In genomic region chr13:15054705-15055104, GRCm38 (mm10) we compare ENCODE assay signal across 25 mouse cellular contexts.
"Had no signal": no experiment of that assay in that cellular context is flagged by ENCODE, and none has a peak within 500 bp of the region (broad histone marks: within the 10 kb centered on the region; RNA-seq: fewer than 3 reads in every experiment).

No protein-coding gene starts in this region.

- H3K27ac ChIP-seq: gastrocnemius, adult 2 months; heart, embryonic 10.5 days; hindbrain, embryonic 10.5 days; hindbrain, embryonic 12.5 days; hindbrain, embryonic 14.5 days; layer of hippocampus, adult 2 months; liver, embryonic 12.5 days; liver, embryonic 14.5 days had no signal

- H3K4me1 ChIP-seq: heart, embryonic 10.5 days; heart, embryonic 12.5 days; hindbrain, embryonic 10.5 days; hindbrain, embryonic 12.5 days; liver, embryonic 12.5 days had no signal

- ATAC-seq: hindbrain, embryonic 16.5 days; inflammation-experienced regulatory T-cells, adult 6 months; liver, embryonic 12.5 days had no signal

- H3K4me2 ChIP-seq: heart, embryonic 12.5 days; hindbrain, embryonic 12.5 days; hindbrain, embryonic 14.5 days; limb, embryonic 13.5 days; limb, embryonic 15.5 days; liver, embryonic 12.5 days had no signal

- H3K4me3 ChIP-seq: gastrocnemius, adult 2 months; heart, embryonic 10.5 days; heart, embryonic 12.5 days; hindbrain, embryonic 10.5 days; hindbrain, embryonic 12.5 days; layer of hippocampus, adult 2 months; limb, embryonic 13.5 days; limb, embryonic 15.5 days; liver, embryonic 12.5 days had no signal

- DNase-seq: gastrocnemius, adult 2 months; gastrocnemius, postnatal 10 days; gastrocnemius, postnatal 25 days; heart, adult 18-20 months; heart, postnatal 10 days; heart, postnatal 4 days; kidney, adult 18-20 months; kidney, adult 8-10 months; kidney, postnatal 10 days; kidney, postnatal 25 days; kidney, postnatal 4 days; layer of hippocampus, postnatal 36 days; left cerebral cortex, postnatal 4 days had no signal

- H3K9ac ChIP-seq: heart, embryonic 12.5 days; hindbrain, embryonic 12.5 days; hindbrain, embryonic 14.5 days; limb, embryonic 13.5 days; limb, embryonic 15.5 days; liver, embryonic 12.5 days; liver, embryonic 14.5 days had no signal

- H3K36me3 ChIP-seq: heart, embryonic 10.5 days; heart, embryonic 12.5 days; hindbrain, embryonic 10.5 days; hindbrain, embryonic 12.5 days; limb, embryonic 13.5 days; limb, embryonic 15.5 days; liver, embryonic 12.5 days had no signal

- H3K9me3 ChIP-seq: heart, embryonic 10.5 days; heart, embryonic 12.5 days; hindbrain, embryonic 10.5 days; hindbrain, embryonic 12.5 days; limb, embryonic 13.5 days; limb, embryonic 15.5 days; liver, embryonic 12.5 days had no signal

- H3K27me3 ChIP-seq: heart, embryonic 12.5 days; hindbrain, embryonic 12.5 days; limb, embryonic 13.5 days; limb, embryonic 15.5 days; liver, embryonic 12.5 days had no signal
